Mouse (Mus musculus) lung, adult 2 months (tissue): Measurements from ENCODE around the gene Dmbt1.

Experiments used
- CTCF ChIP-seq: fragments of 200-500 bp; IDR thresholded peaks from 2 replicates; pipeline ENCODE4 v1.5.1; 2011; ENCODE audit warnings: mild to moderate bottlenecking, low read length, control low read depth; ENCODE audit not compliant: insufficient read depth
- POLR2A ChIP-seq: fragments of 200-500 bp; IDR thresholded peaks from 2 replicates; pipeline ENCODE4 v1.6.1; 2011; ENCODE audit warnings: low read depth, mild to moderate bottlenecking, control low read depth, low read length, borderline replicate concordance; ENCODE audit errors: extremely low read depth

DNA sequence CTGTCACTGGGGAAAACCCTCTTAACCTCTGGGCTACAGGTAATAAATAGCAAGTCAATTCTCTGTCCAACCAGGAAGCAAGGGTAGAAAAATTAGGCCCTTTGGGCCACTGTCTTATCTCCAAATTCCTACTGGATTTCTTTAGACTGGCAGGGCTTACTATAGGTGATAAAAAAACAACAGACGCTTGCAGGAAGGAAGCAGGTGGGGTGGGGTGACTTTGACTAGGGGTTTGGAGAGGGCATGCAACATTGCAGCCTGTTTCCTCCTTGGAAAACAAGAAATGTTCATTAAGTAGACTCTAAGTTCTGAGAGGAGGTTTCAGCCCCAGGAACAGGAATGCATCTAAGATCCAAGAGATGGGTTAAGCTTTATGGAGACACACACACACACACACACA is 7.0 kb upstream of the Dmbt1 start:
- no peak for TF ChIP-seq POLR2A
- no peak for TF ChIP-seq CTCF
